Mouse (Mus musculus) embryonic facial prominence, embryonic 15.5 days (tissue): ENCODE results near the gene Gm49396. TPM values are rescaled to one million over a fixed set of nuclear protein-coding genes. Genes with fewer than 3 reads are reported as not detected.

Experiments
- ATAC-seq: fragments of 200-750 bp; cut with Nextera tagmentation; 2 replicates; pipeline ENCODE4 v1.8.0; 2017; ENCODE audit warnings: low read depth, moderate TSS enrichment; ENCODE audit not compliant: insufficient number of reproducible peaks, low FRiP score, low TSS enrichment
- H3K27ac ChIP-seq: fragments of 300-500 bp; sonication (generic); replicated peaks from 2 replicates; pipeline ENCODE4 v1.5.1; 2015; ENCODE audit warnings: mild to moderate bottlenecking, inconsistent platforms
- H3K27me3 ChIP-seq: fragments of 300-500 bp; sonication (generic); 2 replicates; pipeline ENCODE4 v1.6.1; 2015; ENCODE audit warnings: inconsistent platforms
- H3K36me3 ChIP-seq: fragments of 300-500 bp; sonication (generic); 2 replicates; pipeline ENCODE4 v1.6.1; 2015; ENCODE audit warnings: mild to moderate bottlenecking, inconsistent platforms
- H3K4me1 ChIP-seq: fragments of 300-500 bp; sonication (generic); 2 replicates; pipeline ENCODE4 v1.6.1; 2015; ENCODE audit warnings: inconsistent platforms
- H3K4me2 ChIP-seq: fragments of 300-500 bp; sonication (generic); replicated peaks from 2 replicates; pipeline ENCODE4 v1.6.1; 2015; ENCODE audit warnings: mild to moderate bottlenecking, inconsistent platforms
- H3K4me3 ChIP-seq: fragments of 300-500 bp; sonication (generic); replicated peaks from 2 replicates; pipeline ENCODE4 v1.5.1; 2015; ENCODE audit warnings: mild to moderate bottlenecking, inconsistent platforms
- H3K9ac ChIP-seq: fragments of 300-500 bp; sonication (generic); 2 replicates; pipeline ENCODE4 v1.6.1; 2015; ENCODE audit warnings: inconsistent platforms
- H3K9me3 ChIP-seq: fragments of 300-500 bp; sonication (generic); replicated peaks from 2 replicates; pipeline ENCODE4 v1.6.1; 2016; ENCODE audit warnings: inconsistent platforms
- WGBS: fragments of 180-500 bp; shearing (Covaris S2); methylation state at CpG from one replicate; pipeline ENCODE4 v1.1.7; 2015; 5-methylcytosine and 5-hydroxymethylcytosine counted together
- polyA plus RNA-seq: library from polyadenylated mRNA; unstranded; fragments of >200 nt; fragmentation: Nextera tagmentation; extraction: Ambion mirVana; gene quantifications from 2 replicates; pipeline ENCODE4 v1.2.1, GENCODE M21; 2015

Gm49396 gene
- polyA plus RNA-seq, 1 experiment from 2014 or later = 15.0 TPM

- peaks cover 3% of the 10 kb centered on the region; the same call in 1 of the 2 replicates for H3K4me1 ChIP-seq
- no peak for ATAC-seq
- H3K27me3 ChIP-seq = no peaks in the 10 kb centered on the region
- H3K4me2 ChIP-seq = no peak overlapping the region
- H3K27ac ChIP-seq = peak overlapping the region; percentile 24; the same call in 1 of the 2 replicates
- WGBS = 63% methylated on average over 7 of the region's 7 CpGs
- no peak overlapping the region for H3K4me3 ChIP-seq
- H3K9ac ChIP-seq = no peak overlapping the region
- no peaks in the 10 kb centered on the region for H3K36me3 ChIP-seq
- H3K9me3 ChIP-seq = no peaks in the 10 kb centered on the region
Measured at GRCm38 (mm10) chr7:30600651-30601050, 37.5 kb downstream of the Gm49396 start.

GRCm38 (mm10) chr7:30602583-30602982 lies 39.4 kb downstream of the Gm49396 start:
- Histone ChIP-seq H3K27me3 (no peaks in the 10 kb centered on the region), H3K9me3 (no peaks in the 10 kb centered on the region), H3K27ac (0 out of 2 replicates have a peak overlapping the region, but pooled peaks have one; percentile 44), H3K4me3 (no peak overlapping the region), H3K4me1 (peaks cover 3% of the 10 kb centered on the region; the same call in 1 of the 2 replicates), H3K4me2 (no peak overlapping the region), H3K36me3 (no peaks in the 10 kb centered on the region), H3K9ac (no peak overlapping the region)
- WGBS = 13% methylated on average over 3 of the region's 3 CpGs
- ATAC-seq = no peak

- Histone ChIP-seq H3K27me3 (no peaks in the 10 kb centered on the region), H3K36me3 (no peaks in the 10 kb centered on the region), H3K4me2 (no peak overlapping the region), H3K4me1 (peaks cover 10% of the 10 kb centered on the region; the same call in 1 of the 2 replicates), H3K9ac (no peak overlapping the region), H3K4me3 (no peak overlapping the region), H3K9me3 (no peaks in the 10 kb centered on the region), H3K27ac (no peak overlapping the region)
- ATAC-seq = no peak
- 42% methylated on average over 8 of the region's 8 CpGs for WGBS
Measured at GRCm38 (mm10) chr7:30604424-30604823, 41.3 kb downstream of the Gm49396 start.

DNA sequence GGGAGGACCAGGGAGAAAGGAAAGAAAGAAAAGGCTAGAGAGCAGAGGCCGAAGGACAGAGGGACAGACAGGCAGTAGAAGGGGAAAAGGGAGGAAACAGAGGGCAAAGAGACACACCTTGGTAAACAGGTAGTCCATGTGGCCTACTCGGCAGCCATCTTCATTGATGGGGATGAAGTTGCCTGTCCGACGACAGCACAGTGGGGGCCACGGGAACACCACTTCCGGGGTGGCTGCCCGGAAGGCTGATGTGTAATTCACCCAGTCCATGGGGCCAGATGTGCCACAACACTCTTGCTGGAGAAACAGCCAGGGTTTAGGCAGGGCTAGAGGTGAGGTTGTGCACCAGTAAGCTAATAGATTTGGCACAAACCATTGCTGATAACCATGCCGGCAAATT lies 41.8 kb downstream of the Gm49396 start:
- H3K27me3 ChIP-seq = no peaks in the 10 kb centered on the region
- 84% methylated on average over 8 of the region's 8 CpGs for WGBS
- H3K4me1 ChIP-seq = peaks cover 7% of the 10 kb centered on the region; the same call in 1 of the 2 replicates
- no peak overlapping the region for H3K4me2 ChIP-seq
- no peak for ATAC-seq
- H3K36me3 ChIP-seq = no peaks in the 10 kb centered on the region
- H3K9me3 ChIP-seq = no peaks in the 10 kb centered on the region
- no peak overlapping the region for H3K4me3 ChIP-seq
- H3K27ac ChIP-seq = no peak overlapping the region
- H3K9ac ChIP-seq = no peak overlapping the region

DNA sequence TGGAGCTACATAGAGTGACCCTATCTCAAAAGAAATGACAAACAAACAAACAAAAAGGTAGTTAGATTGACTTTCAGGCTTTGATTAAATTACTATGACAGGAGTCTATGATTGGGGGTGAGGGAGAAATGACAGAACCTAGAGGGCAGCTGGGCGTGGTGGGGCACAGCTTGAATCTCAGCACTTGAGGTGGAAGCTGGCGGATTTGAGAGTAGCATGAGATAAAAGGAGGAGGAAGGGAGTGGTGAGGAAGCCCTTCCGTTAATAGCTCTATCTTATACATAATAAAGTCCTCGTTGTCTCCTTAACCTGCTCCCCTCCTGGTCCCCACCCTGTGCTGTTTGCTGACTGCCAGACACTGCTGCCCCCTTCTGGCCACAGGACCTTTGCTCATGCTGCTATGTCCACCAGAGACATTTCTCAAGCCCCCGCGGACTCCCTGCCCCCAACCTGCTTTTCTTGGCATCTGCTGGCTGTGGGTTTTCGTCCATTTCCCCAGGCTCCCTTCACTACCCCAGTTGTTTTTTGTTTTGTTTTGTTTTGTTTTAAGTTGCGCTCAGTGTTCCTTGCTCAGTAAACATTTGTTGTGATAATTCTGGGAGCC lies 44.7 kb downstream of the Gm49396 start:
- 25% methylated on average over 8 of the region's 8 CpGs for WGBS
- Histone ChIP-seq H3K9ac (no peak overlapping the region), H3K27ac (no peak overlapping the region), H3K4me3 (no peak overlapping the region), H3K36me3 (no peaks in the 10 kb centered on the region), H3K9me3 (no peaks in the 10 kb centered on the region), H3K4me1 (peaks cover 7% of the 10 kb centered on the region; the same call in 1 of the 2 replicates), H3K4me2 (no peak overlapping the region; the same call in 1 of the 2 replicates), H3K27me3 (no peaks in the 10 kb centered on the region)
- no peak for ATAC-seq

- Histone ChIP-seq H3K4me1 (peaks cover 7% of the 10 kb centered on the region; the same call in 1 of the 2 replicates), H3K27ac (no peak overlapping the region), H3K4me2 (no peak overlapping the region), H3K9me3 (no peaks in the 10 kb centered on the region), H3K27me3 (no peaks in the 10 kb centered on the region), H3K36me3 (no peaks in the 10 kb centered on the region), H3K9ac (no peak overlapping the region), H3K4me3 (no peak overlapping the region)
- 48% methylated on average over 16 of the region's 16 CpGs for WGBS
- ATAC-seq = no peak
Measured at GRCm38 (mm10) chr7:30608476-30608875, 45.3 kb downstream of the Gm49396 start.

GRCm38 (mm10) chr7:30610043-30610442 lies 46.9 kb downstream of the Gm49396 start:
- Histone ChIP-seq H3K4me1 (peaks cover 7% of the 10 kb centered on the region; the same call in 1 of the 2 replicates), H3K9me3 (no peaks in the 10 kb centered on the region), H3K4me2 (no peak overlapping the region), H3K4me3 (no peak overlapping the region), H3K27me3 (no peaks in the 10 kb centered on the region), H3K9ac (no peak overlapping the region), H3K36me3 (0 out of 2 replicates have a peak, but pooled peaks cover 1% of the 10 kb centered on the region), H3K27ac (no peak overlapping the region)
- 55% methylated on average over 7 of the region's 7 CpGs for WGBS
- no peak for ATAC-seq

GRCm38 (mm10) chr7:30612654-30613402 lies 49.7 kb downstream of the Gm49396 start, which contains the start of gene Upk1a:
Gene Upk1a (minus strand): TSS chr7:30612847.
- no peak within 1 kb of the TSS for H3K27ac ChIP-seq
- peaks cover 29% of the 10 kb centered on the region for H3K36me3 ChIP-seq
- H3K4me3 ChIP-seq = no peak within 1 kb of the TSS
- WGBS = 65% methylated on average over 8 of the region's 8 CpGs
- no peaks in the 10 kb centered on the region for H3K27me3 ChIP-seq
- H3K9me3 ChIP-seq = no peaks in the 10 kb centered on the region
- no peak for ATAC-seq
- H3K4me2 ChIP-seq = no peak within 1 kb of the TSS
- H3K9ac ChIP-seq = no peak within 1 kb of the TSS
- H3K4me1 ChIP-seq = peaks cover 6% of the 10 kb centered on the region; the same call in 1 of the 2 replicates

GRCm38 (mm10) chr7:30613529-30614112 lies 50.5 kb downstream of the Gm49396 start:
- ATAC-seq = no peak; the same call in 1 of the 2 replicates
- no peak overlapping the region for H3K9ac ChIP-seq
- H3K36me3 ChIP-seq = peaks cover 37% of the 10 kb centered on the region
- 25% methylated on average over 14 of the region's 14 CpGs for WGBS
- no peak overlapping the region for H3K4me3 ChIP-seq
- H3K27ac ChIP-seq = no peak overlapping the region
- no peaks in the 10 kb centered on the region for H3K27me3 ChIP-seq
- no peaks in the 10 kb centered on the region for H3K9me3 ChIP-seq
- no peaks in the 10 kb centered on the region for H3K4me1 ChIP-seq
- H3K4me2 ChIP-seq = no peak overlapping the region

- H3K4me2 ChIP-seq = no peak overlapping the region
- peaks cover 45% of the 10 kb centered on the region for H3K36me3 ChIP-seq
- no peaks in the 10 kb centered on the region for H3K27me3 ChIP-seq
- no peaks in the 10 kb centered on the region for H3K4me1 ChIP-seq
- H3K9me3 ChIP-seq = no peaks in the 10 kb centered on the region
- ATAC-seq = no peak
- 68% methylated on average over 2 of the region's 2 CpGs for WGBS
- H3K9ac ChIP-seq = no peak overlapping the region
- no peak overlapping the region for H3K4me3 ChIP-seq
- no peak overlapping the region for H3K27ac ChIP-seq
Measured at GRCm38 (mm10) chr7:30614454-30614853, 51.3 kb downstream of the Gm49396 start.

- H3K27ac ChIP-seq = no peak overlapping the region
- no peak for ATAC-seq
- no peak overlapping the region for H3K9ac ChIP-seq
- no peaks in the 10 kb centered on the region for H3K27me3 ChIP-seq
- WGBS = 57% methylated on average over 5 of the region's 5 CpGs
- no peaks in the 10 kb centered on the region for H3K4me1 ChIP-seq
- no peak overlapping the region for H3K4me3 ChIP-seq
- H3K9me3 ChIP-seq = no peaks in the 10 kb centered on the region
- H3K4me2 ChIP-seq = no peak overlapping the region
- H3K36me3 ChIP-seq = peaks cover 48% of the 10 kb centered on the region
Measured at GRCm38 (mm10) chr7:30615049-30615760, 52.1 kb downstream of the Gm49396 start.
